In genomic region chr19:56826047-56826631, GRCm38 (mm10) we compare ENCODE assay signal across 10 mouse cellular contexts. TPM values are rescaled to one million over a fixed set of nuclear protein-coding genes. Genes with fewer than 3 reads are reported as not detected.
DNase-seq lines count a peak whose midpoint lies in the region; ATAC-seq and TF ChIP-seq lines count a peak whose summit lies in the region.
"Had no signal": no experiment of that assay in that cellular context is flagged by ENCODE, and none has a peak within 500 bp of the region (broad histone marks: within the 10 kb centered on the region; RNA-seq: fewer than 3 reads in every experiment).

Gene Tdrd1, plus strand, starts transcription at chr19:56826209.

- TF ChIP-seq CTCF in heart, postnatal 0 days (IDR thresholded peaks at IDR 0.05; ENCODE audit: low read depth) = no peak
- TF ChIP-seq CTCF in cerebellum, adult 2 months (IDR thresholded peaks at IDR 0.05; ENCODE audit: borderline replicate concordance, insufficient read depth, low read depth, low read length) = no peak

- no peak within 1 kb of the TSS for H3K27ac ChIP-seq in heart, embryonic 15.5 days
- no peak within 1 kb of the TSS for H3K27ac ChIP-seq in ES-E14 (ENCODE audit: insufficient read depth, low read depth, low read length, poor library complexity, severe bottlenecking)
- no peak within 1 kb of the TSS for H3K27ac ChIP-seq in heart, postnatal 0 days (ENCODE audit: low read depth)
- no peak within 1 kb of the TSS for H3K27ac ChIP-seq in midbrain, embryonic 14.5 days (replicated peaks; ENCODE audit: low read depth, low read length)
- no peak within 1 kb of the TSS for H3K27ac ChIP-seq in cerebellum, adult 2 months (ENCODE audit: insufficient read depth, low read length)

- H3K36me3 ChIP-seq in heart, embryonic 15.5 days = no peaks in the 10 kb centered on the region
- H3K36me3 ChIP-seq in ES-E14 (ENCODE audit: control insufficient read depth, insufficient read depth, low read length, poor library complexity, severe bottlenecking) = no peaks in the 10 kb centered on the region
- no peaks in the 10 kb centered on the region for H3K36me3 ChIP-seq in heart, postnatal 0 days (replicated peaks; ENCODE audit: control insufficient read depth, insufficient read depth, low read length)
- no peaks in the 10 kb centered on the region for H3K36me3 ChIP-seq in midbrain, embryonic 14.5 days (ENCODE audit: control insufficient read depth, insufficient read depth, low read length)
- H3K36me3 ChIP-seq: G1E had no signal

- H3K4me3 ChIP-seq in heart, embryonic 15.5 days = peak within 1 kb of the TSS; percentile 20
- H3K4me3 ChIP-seq in ES-E14 (ENCODE audit: insufficient read depth in 1 of 2, low read depth in 1 of 2, low read length in 2 of 2, poor library complexity in 1 of 2, severe bottlenecking in 1 of 2) = peak within 1 kb of the TSS in 1 of 2 experiments; percentile 26; a peak in 2 of 4 replicates
- 0 out of 2 replicates have a peak within 1 kb of the TSS, but pooled peaks have one; percentile 12 for H3K4me3 ChIP-seq in heart, postnatal 0 days (ENCODE audit: low read depth, low read length)
- 0 out of 2 replicates have a peak within 1 kb of the TSS, but pooled peaks have one; percentile 7 for H3K4me3 ChIP-seq in midbrain, embryonic 14.5 days (replicated peaks; ENCODE audit: low read depth, low read length)
- no peak within 1 kb of the TSS for H3K4me3 ChIP-seq in cerebellum, adult 2 months (replicated peaks; ENCODE audit: insufficient read depth, low read depth, low read length)

- no peak for TF ChIP-seq EP300 in heart, postnatal 0 days (IDR thresholded peaks at IDR 0.05; ENCODE audit: low read depth)

- H3K9ac ChIP-seq in heart, embryonic 15.5 days = no peak within 1 kb of the TSS
- H3K9ac ChIP-seq in ES-E14 (ENCODE audit: insufficient read depth, low read depth, low read length, poor library complexity, severe bottlenecking) = 0 out of 2 replicates have a peak within 1 kb of the TSS, but pooled peaks have one; percentile 6
- H3K9ac ChIP-seq in heart, postnatal 0 days (replicated peaks; ENCODE audit: low read depth, low read length) = no peak within 1 kb of the TSS
- H3K9ac ChIP-seq in midbrain, embryonic 14.5 days (replicated peaks; ENCODE audit: low read length) = no peak within 1 kb of the TSS

- in situ Hi-C loops in ES-E14 (cut with MboI; ENCODE audit: low sequenced_read_pairs in 2 of 2, unreplicated experiment in 2 of 2) = no loop called here

- no peak for DNase-seq in heart, adult 18-20 months
- DNase-seq in ES-E14 (ENCODE audit: low read depth, low spot score) = no peak
- no peak for DNase-seq in heart, postnatal 0 days (ENCODE audit: low spot score)
- no peak for DNase-seq in midbrain, embryonic 14.5 days
- DNase-seq in cerebellum, adult 2 months = no peak
- DNase-seq in layer of hippocampus, postnatal 14 days (ENCODE audit: low spot score in 2 of 2) = no peak
- no peak for DNase-seq in ovary, postnatal 14 days (ENCODE audit: low spot score)

- H3K4me2 ChIP-seq in heart, embryonic 15.5 days = peak within 1 kb of the TSS; percentile 57
- peak within 1 kb of the TSS; percentile 41; the same call in 1 of the 2 replicates for H3K4me2 ChIP-seq in heart, postnatal 0 days (ENCODE audit: low read depth, low read length)
- peak within 1 kb of the TSS; percentile 29 for H3K4me2 ChIP-seq in midbrain, embryonic 14.5 days (ENCODE audit: low read length)

- no peak for ATAC-seq in heart, embryonic 15.5 days (replicated peaks; ENCODE audit: insufficient number of reproducible peaks, insufficient read depth, low FRiP score, low read depth)
- no peak for ATAC-seq in heart, postnatal 0 days (ENCODE audit: insufficient read depth, low read depth)
- ATAC-seq in midbrain, embryonic 14.5 days (ENCODE audit: low FRiP score, low TSS enrichment) = no peak

- H3K9me3 ChIP-seq in heart, embryonic 15.5 days (replicated peaks) = no peaks in the 10 kb centered on the region
- H3K9me3 ChIP-seq in ES-E14 (ENCODE audit: control insufficient read depth, insufficient read depth, low read depth, low read length) = no peaks in the 10 kb centered on the region
- no peaks in the 10 kb centered on the region for H3K9me3 ChIP-seq in heart, postnatal 0 days (replicated peaks; ENCODE audit: control insufficient read depth, low read length)
- H3K9me3 ChIP-seq in midbrain, embryonic 14.5 days (ENCODE audit: control insufficient read depth, low read length) = no peaks in the 10 kb centered on the region

- 51% methylated on average over 44 of the region's 44 CpGs for WGBS in heart, embryonic 15.5 days
- WGBS in heart, postnatal 0 days = 51% methylated on average over 42 of the region's 44 CpGs
- WGBS in midbrain, embryonic 14.5 days = 68% methylated on average over 43 of the region's 44 CpGs
- 73% methylated on average over 44 of the region's 44 CpGs for WGBS in cerebellum, adult 2 months

- no peak for TF ChIP-seq POLR2A in cerebellum, adult 2 months (IDR thresholded peaks at IDR 0.05; ENCODE audit: borderline replicate concordance, insufficient read depth, low read length)

- H3K4me1 ChIP-seq in heart, embryonic 15.5 days (replicated peaks) = peaks cover 12% of the 10 kb centered on the region
- H3K4me1 ChIP-seq in ES-E14 (ENCODE audit: control insufficient read depth in 2 of 2, insufficient read depth in 2 of 2, low read length in 2 of 2, poor library complexity in 1 of 2) = peaks cover under 1 to 3% of the 10 kb centered on the region in 2 experiments; a peak in 3 of 4 replicates
- peaks cover 5% of the 10 kb centered on the region for H3K4me1 ChIP-seq in heart, postnatal 0 days (ENCODE audit: control insufficient read depth, insufficient read depth)
- H3K4me1 ChIP-seq in midbrain, embryonic 14.5 days (ENCODE audit: control insufficient read depth, insufficient read depth, low read length) = peaks cover 6% of the 10 kb centered on the region
- H3K4me1 ChIP-seq in cerebellum, adult 2 months (ENCODE audit: control insufficient read depth, insufficient read depth, low read length) = 0 out of 2 replicates have a peak, but pooled peaks cover 3% of the 10 kb centered on the region

- H3K27me3 ChIP-seq in heart, embryonic 15.5 days = 0 out of 2 replicates have a peak, but pooled peaks cover 4% of the 10 kb centered on the region
- H3K27me3 ChIP-seq in heart, postnatal 0 days (ENCODE audit: control insufficient read depth, insufficient read depth, low read length) = peaks cover 7% of the 10 kb centered on the region; the same call in 1 of the 2 replicates
- H3K27me3 ChIP-seq in midbrain, embryonic 14.5 days (ENCODE audit: control insufficient read depth, insufficient read depth, low read length) = no peaks in the 10 kb centered on the region
- H3K27me3 ChIP-seq in cerebellum, adult 2 months (ENCODE audit: control insufficient read depth, insufficient read depth, low read length) = no peaks in the 10 kb centered on the region

TF ChIP-seq in ES-E14, 5 proteins besides CTCF, POLR2A, EP300 and RAD21:
- TF ChIP-seq CHD2 (IDR thresholded peaks at IDR 0.05; ENCODE audit: low read depth, low read length) (no peak), HCFC1 (IDR thresholded peaks at IDR 0.05; ENCODE audit: borderline replicate concordance, insufficient read depth, low read length) (no peak), MAFK (IDR thresholded peaks at IDR 0.05; ENCODE audit: insufficient read depth, low read depth, low read length) (no peak), ZNF384 (IDR thresholded peaks at IDR 0.05; ENCODE audit: low read depth, low read length) (no peak), ZC3H11A (IDR thresholded peaks at IDR 0.05; ENCODE audit: borderline replicate concordance, low read depth, low read length) (no peak)
TF ChIP-seq in ES-E14: peak in this region for 0.

RNA-seq across cellular contexts. Expression of gene Tdrd1, which starts in this region (rescaled TPM):
- polyA plus RNA-seq in heart, embryonic 15.5 days (2015; fragmentation: Nextera tagmentation; extraction: Ambion mirVana) = 0.31 and 0.61 TPM in 2 replicates
- not detected for total RNA-seq in heart, adult 18-20 months (2021)
- 0.69 and 0.94 TPM in 2 replicates for total RNA-seq in ES-E14 (2012; rRNA removed)
- total RNA-seq in heart, postnatal 0 days (2014; rRNA removed; ENCODE audit: low replicate concordance) = 0.97 TPM in 1 of 2 replicates, not detected in the other
- polyA plus RNA-seq in heart, postnatal 0 days (2015; fragmentation: Nextera tagmentation; extraction: Ambion mirVana) = 0.05 and 0.10 TPM in 2 replicates
- 0.27 and 0.63 TPM in 2 replicates for polyA plus RNA-seq in midbrain, embryonic 14.5 days (2014; fragmentation: Nextera tagmentation; extraction: Ambion mirVana)
- polyA plus RNA-seq in cerebellum, adult 2 months (2012; rRNA removed) = 0.13 and 0.20 TPM in 2 replicates
- under 1 TPM; 0.46 to 0.55 TPM for total RNA-seq in layer of hippocampus, postnatal 14 days (2021)
- total RNA-seq: hematopoietic stem cell, adult 5-6 weeks had no signal
- polyA plus RNA-seq: G1E had no signal
